Mouse (Mus musculus) thymus, adult 2 months (tissue): ENCODE measurements around the gene H2-Aa. TPM values are rescaled to one million over a fixed set of nuclear protein-coding genes. Genes with fewer than 3 reads are reported as not detected.

Source experiments
- DNase-seq: peaks from one replicate; pipeline ENCODE4 v3.0.0; 2021
- H3K27ac ChIP-seq: fragments of 200-500 bp; 2 replicates; pipeline ENCODE4 v1.5.1; 2012; ENCODE audit warnings: low read length, control low read depth; ENCODE audit not compliant: control insufficient read depth, insufficient read depth
- H3K27me3 ChIP-seq: fragments of 200-500 bp; 2 replicates; pipeline ENCODE4 v1.6.1; 2012; ENCODE audit warnings: mild to moderate bottlenecking, low read length, moderate library complexity, mixed read lengths; ENCODE audit not compliant: control insufficient read depth, insufficient read depth
- H3K36me3 ChIP-seq: fragments of 200-500 bp; 2 replicates; pipeline ENCODE4 v1.6.1; 2012; ENCODE audit warnings: mild to moderate bottlenecking, low read length, moderate library complexity; ENCODE audit not compliant: control insufficient read depth, insufficient read depth
- H3K4me1 ChIP-seq: fragments of 200-500 bp; replicated peaks from 2 replicates; pipeline ENCODE4 v1.6.1; 2012; ENCODE audit warnings: low read length; ENCODE audit not compliant: control insufficient read depth, insufficient read depth
- H3K4me3 ChIP-seq: fragments of 200-500 bp; 2 replicates; pipeline ENCODE4 v1.5.1; 2012; ENCODE audit warnings: mild to moderate bottlenecking, low read length, control low read depth, moderate library complexity; ENCODE audit not compliant: control insufficient read depth, insufficient read depth
- CTCF ChIP-seq: fragments of 200-500 bp; IDR thresholded peaks from 2 replicates; pipeline ENCODE4 v1.5.1; 2012; ENCODE audit warnings: mild to moderate bottlenecking, control low read depth, low read length, moderate library complexity, borderline replicate concordance; ENCODE audit not compliant: control insufficient read depth, poor library complexity, insufficient read depth; ENCODE audit errors: extremely low read depth
- POLR2A ChIP-seq: fragments of 200-500 bp; IDR thresholded peaks from 2 replicates; pipeline ENCODE4 v1.6.1; 2012; ENCODE audit warnings: mild to moderate bottlenecking, low read length, control low read depth, moderate library complexity; ENCODE audit not compliant: control insufficient read depth, poor library complexity, insufficient read depth; ENCODE audit errors: extremely low read depth
- WGBS: fragments of 180-500 bp; shearing (Covaris S2); methylation state at CpG from one replicate; pipeline ENCODE4 v1.1.7; 2018; 5-methylcytosine and 5-hydroxymethylcytosine counted together
- polyA plus RNA-seq: library from polyadenylated mRNA; depleted of rRNA; stranded (reverse); fragments of >200 nt; gene quantifications from 2 replicates; pipeline ENCODE4 v1.2.3, GENCODE M21; 2012

Gene H2-Aa
- polyA plus RNA-seq, 1 experiment = 1,363 TPM

DNA sequence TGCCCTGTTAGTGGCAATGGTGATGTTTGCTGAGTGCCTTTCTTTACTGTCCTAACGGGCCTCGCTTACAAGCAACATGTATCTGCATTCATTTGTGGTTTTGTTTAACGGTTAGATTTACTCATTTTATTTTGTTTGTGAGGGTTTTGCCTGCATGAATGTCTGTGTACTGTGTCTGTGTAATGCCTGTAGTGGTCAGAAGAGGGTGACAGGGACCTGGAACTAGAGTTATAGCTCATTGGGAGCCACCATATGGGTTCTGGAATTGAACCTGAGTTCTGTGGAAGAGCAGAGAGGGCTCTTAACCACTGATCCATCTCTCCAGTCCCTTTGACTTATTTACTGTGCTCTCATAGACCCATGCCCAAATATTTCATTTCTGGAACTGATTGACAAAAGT is 40.6 kb downstream of the H2-Aa start:
- Histone ChIP-seq H3K4me3 (no peak overlapping the region), H3K27me3 (no peaks in the 10 kb centered on the region), H3K27ac (no peak overlapping the region), H3K4me1 (no peaks in the 10 kb centered on the region), H3K36me3 (no peaks in the 10 kb centered on the region)
- DNase-seq = no peak
- TF ChIP-seq CTCF = no peak
- TF ChIP-seq POLR2A = no peak
- WGBS = 78% methylated on average over 3 of the region's 3 CpGs

DNA sequence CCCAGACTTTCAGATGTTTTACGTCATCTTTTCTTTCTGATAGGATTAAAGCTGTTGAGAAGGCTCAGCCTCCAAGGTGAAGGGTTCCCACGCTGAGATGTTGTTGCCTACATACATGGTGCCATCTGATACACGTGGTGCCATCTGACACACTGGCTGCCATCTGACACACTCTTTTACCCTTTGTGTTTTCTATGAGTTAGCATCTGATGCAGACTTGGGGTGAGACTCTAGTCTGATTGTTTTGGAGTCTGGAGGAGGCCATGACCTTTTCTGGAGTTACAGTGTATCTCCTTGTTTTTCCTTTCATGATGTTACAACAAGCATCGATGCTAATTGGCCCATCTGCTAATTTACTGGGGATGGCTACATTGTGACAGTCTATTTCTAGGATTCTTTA is 43.0 kb downstream of the H2-Aa start:
- Histone ChIP-seq H3K27ac (no peak overlapping the region), H3K27me3 (no peaks in the 10 kb centered on the region), H3K4me1 (peaks cover 5% of the 10 kb centered on the region), H3K36me3 (no peaks in the 10 kb centered on the region), H3K4me3 (no peak overlapping the region)
- DNase-seq = no peak
- 93% methylated on average over 4 of the region's 4 CpGs for WGBS
- TF ChIP-seq POLR2A (no peak), CTCF (no peak)

DNA sequence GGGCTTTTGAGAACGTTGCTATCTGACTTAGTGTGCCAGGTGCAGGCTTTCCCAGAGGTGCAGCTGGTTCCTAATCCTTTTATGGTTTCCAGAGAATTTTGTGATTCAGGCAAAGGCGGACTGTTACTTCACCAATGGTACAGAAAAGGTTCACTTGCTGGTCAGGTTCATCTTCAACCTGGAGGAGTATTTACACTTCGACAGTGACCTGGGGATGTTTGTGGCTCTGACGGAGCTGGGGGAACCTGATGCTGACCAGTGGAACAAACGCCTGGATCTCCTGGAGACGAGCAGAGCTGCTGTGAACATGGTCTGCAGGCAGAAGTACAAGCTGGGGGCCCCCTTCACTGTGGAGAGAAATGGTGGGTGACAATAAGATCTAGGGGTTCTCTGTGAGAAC is 46.7 kb downstream of the H2-Aa start:
- H3K36me3 ChIP-seq = no peaks in the 10 kb centered on the region
- TF ChIP-seq POLR2A = no peak
- no peak overlapping the region for H3K27ac ChIP-seq
- 90% methylated on average over 6 of the region's 6 CpGs for WGBS
- H3K4me3 ChIP-seq = no peak overlapping the region
- no peaks in the 10 kb centered on the region for H3K27me3 ChIP-seq
- no peak for DNase-seq
- peaks cover 12% of the 10 kb centered on the region for H3K4me1 ChIP-seq

DNA sequence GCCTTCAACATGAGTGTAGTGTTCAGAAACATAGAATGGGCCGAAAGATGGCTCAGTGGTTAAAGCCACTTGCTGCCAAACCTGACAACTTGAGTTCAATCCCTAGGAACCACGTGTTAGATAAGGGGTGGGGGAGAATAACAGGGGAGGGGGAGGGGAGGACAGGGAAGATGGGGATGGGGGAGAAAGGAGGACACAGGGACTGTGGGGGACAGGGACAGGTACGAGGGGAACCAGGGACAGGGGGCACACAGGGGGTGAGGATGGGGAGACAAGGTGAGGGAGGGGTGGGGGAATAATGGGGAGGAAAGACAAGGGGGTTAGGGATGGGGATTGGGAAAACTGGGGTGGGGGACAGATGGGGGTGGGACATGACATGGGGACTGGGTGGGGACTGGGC is 47.3 kb downstream of the H2-Aa start:
- no peak overlapping the region for H3K4me3 ChIP-seq
- H3K4me1 ChIP-seq = peaks cover 12% of the 10 kb centered on the region
- H3K36me3 ChIP-seq = no peaks in the 10 kb centered on the region
- H3K27me3 ChIP-seq = no peaks in the 10 kb centered on the region
- WGBS = 25% methylated on average over 3 of the region's 3 CpGs
- 0 out of 2 replicates have a peak overlapping the region, but pooled peaks have one; percentile 83 for H3K27ac ChIP-seq
- TF ChIP-seq POLR2A = no peak
- no peak for TF ChIP-seq CTCF
- DNase-seq = no peak

DNA sequence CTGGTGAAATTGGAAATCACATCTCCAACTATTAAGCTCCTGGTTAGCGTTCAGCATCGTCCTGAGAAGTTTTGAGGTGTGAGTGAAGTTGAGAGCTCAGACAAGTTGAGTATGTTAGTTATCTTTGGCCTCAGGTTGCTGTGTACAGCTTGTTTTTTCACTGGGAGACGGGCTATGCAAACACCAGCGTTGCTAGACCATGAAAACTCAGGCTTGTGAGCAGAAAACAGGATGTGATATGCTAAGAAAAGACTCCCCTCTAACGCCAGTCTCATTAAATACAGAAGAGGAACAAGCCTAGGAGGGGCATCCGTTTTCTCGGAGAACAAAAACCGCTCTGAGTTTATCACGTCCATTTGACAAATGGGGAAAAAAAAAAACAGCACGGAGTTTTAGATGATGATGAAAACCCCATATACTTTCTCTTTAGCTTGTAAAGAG is 48.0 kb downstream of the H2-Aa start:
- peak overlapping the region; percentile 83 for H3K27ac ChIP-seq
- TF ChIP-seq POLR2A (no peak), CTCF (no peak)
- H3K27me3 ChIP-seq = no peaks in the 10 kb centered on the region
- WGBS = 2% methylated on average over 10 of the region's 10 CpGs
- peak overlapping the region; percentile 10; the same call in 1 of the 2 replicates for H3K4me3 ChIP-seq
- H3K4me1 ChIP-seq = peaks cover 12% of the 10 kb centered on the region
- H3K36me3 ChIP-seq = no peaks in the 10 kb centered on the region
- no peak for DNase-seq

DNA sequence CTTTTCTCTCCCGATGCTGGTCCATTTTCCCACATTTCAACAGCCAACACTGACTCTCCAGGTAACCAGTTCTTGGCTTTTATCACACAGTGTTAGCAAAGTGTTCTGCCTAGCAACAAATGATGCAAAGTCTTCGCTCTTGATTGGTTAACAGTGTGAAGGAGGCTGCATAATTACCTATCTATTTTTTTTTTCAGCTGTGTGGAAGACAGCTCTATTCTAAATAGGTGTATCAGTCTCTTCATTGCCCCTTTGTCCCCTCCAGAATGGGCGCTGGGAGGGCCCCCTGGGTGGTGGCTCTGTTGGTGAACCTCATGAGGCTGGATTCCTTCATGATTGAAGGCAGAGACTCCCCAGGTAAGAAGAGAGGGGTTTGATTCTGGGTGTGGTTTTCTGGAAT is 48.9 kb downstream of the H2-Aa start, which contains the start of gene H2-Ob:
TSS of gene H2-Ob (plus strand) at position 198 of the 400 bp plus-strand sequence.
- H3K4me1 ChIP-seq = peaks cover 15% of the 10 kb centered on the region
- H3K36me3 ChIP-seq = no peaks in the 10 kb centered on the region
- peak within 1 kb of the TSS; percentile 79 for H3K27ac ChIP-seq
- 19% methylated on average over 3 of the region's 3 CpGs for WGBS
- no peak within 1 kb of the TSS for H3K4me3 ChIP-seq
- DNase-seq = peak; percentile 68
- H3K27me3 ChIP-seq = no peaks in the 10 kb centered on the region
- TF ChIP-seq POLR2A = no peak
- no peak for TF ChIP-seq CTCF

DNA sequence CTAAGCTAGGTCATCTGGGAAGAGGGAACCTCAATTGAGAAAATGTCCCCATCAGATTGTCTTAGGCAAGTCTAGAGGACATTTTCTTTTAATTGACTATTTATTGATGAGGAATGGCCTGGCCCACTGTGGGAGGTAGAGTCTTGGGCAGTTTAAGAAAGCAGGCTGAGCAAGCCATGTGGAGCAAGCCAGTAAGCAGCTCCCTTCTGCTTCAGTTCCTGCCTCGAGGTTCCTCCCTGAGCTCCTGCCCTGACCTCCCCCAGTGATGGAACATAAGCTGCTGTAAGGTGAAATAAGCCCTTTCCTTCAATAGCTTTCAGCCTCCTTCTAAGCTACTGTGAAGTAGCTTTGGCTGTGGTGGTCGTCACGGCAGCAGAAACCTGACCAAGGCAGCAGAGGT is 49.9 kb downstream of the H2-Aa start:
- no peak for TF ChIP-seq POLR2A
- no peak for TF ChIP-seq CTCF
- Histone ChIP-seq H3K4me3 (no peak overlapping the region), H3K27ac (no peak overlapping the region), H3K27me3 (no peaks in the 10 kb centered on the region), H3K36me3 (no peaks in the 10 kb centered on the region), H3K4me1 (peaks cover 15% of the 10 kb centered on the region)
- no peak for DNase-seq
- 86% methylated on average over 3 of the region's 3 CpGs for WGBS
